Mouse (Mus musculus): ENCODE measurements around the gene Kazald1. TPM values are rescaled to one million over a fixed set of nuclear protein-coding genes. Genes with fewer than 3 reads are reported as not detected.

Kazald1 gene
- polyA plus RNA-seq, 1 experiment, result 6.1 TPM

DNA sequence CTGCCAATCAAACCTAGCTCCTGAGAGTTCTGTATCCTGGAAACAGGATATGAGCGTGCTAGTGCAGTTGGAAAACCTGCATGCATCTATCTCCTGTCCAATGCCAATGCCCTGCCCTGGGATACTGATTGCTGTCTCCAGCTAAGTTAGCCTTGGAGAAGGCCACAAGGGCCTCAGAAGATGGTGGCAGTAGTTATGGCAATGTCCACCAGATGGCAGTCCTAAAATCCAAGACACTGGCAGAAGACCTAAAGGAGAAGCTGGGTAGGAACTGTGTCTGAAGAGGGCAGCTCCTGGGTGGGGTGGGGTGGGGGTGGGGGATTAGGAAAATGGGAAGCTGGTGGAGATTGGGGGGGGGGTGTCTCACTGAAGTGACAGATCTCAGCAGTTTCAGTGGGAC is 41.8 kb downstream of the Kazald1 start:
- Histone ChIP-seq H3K27ac (ENCODE audit: control insufficient read depth, insufficient read depth, low read depth, low read length) (no peak overlapping the region), H3K36me3 (ENCODE audit: control insufficient read depth, insufficient read depth, low read length) (no peaks in the 10 kb centered on the region), H3K4me3 (ENCODE audit: control insufficient read depth, low read depth, low read length) (no peak overlapping the region), H3K4me1 (ENCODE audit: control insufficient read depth, insufficient read depth, low read length) (peaks cover 5% of the 10 kb centered on the region), H3K27me3 (ENCODE audit: control insufficient read depth, insufficient read depth, low read length) (no peaks in the 10 kb centered on the region)
- TF ChIP-seq POLR2A (IDR thresholded peaks at IDR 0.05; ENCODE audit: control insufficient read depth, low read depth, low read length) (no peak), CTCF (IDR thresholded peaks at IDR 0.05; ENCODE audit: control insufficient read depth, insufficient read depth, insufficient replicate concordance, low read depth, low read length) (no peak)

Other genes starting within 250 kb of the Kazald1 start
- gene Slf2, start 144.1 kb upstream of the Kazald1 start, polyA plus RNA-seq (2012; rRNA removed), result 21.5 and 23.4 TPM in 2 replicates
- 11.2 and 12.5 TPM in 2 replicates for gene Sema4g, start 86.1 kb upstream of the Kazald1 start, polyA plus RNA-seq (2012; rRNA removed)
- 5.2 and 6.2 TPM in 2 replicates for gene Twnk, start 69.6 kb upstream of the Kazald1 start, polyA plus RNA-seq (2012; rRNA removed)
- gene Mrpl43, start 68.8 kb upstream of the Kazald1 start, polyA plus RNA-seq (2012; rRNA removed), result 43.4 and 46.8 TPM in 2 replicates
- 36.2 and 42.3 TPM in 2 replicates for gene Lzts2, start 60.8 kb upstream of the Kazald1 start, polyA plus RNA-seq (2012; rRNA removed)
- gene Pdzd7, start 29.5 kb upstream of the Kazald1 start, polyA plus RNA-seq (2012; rRNA removed), result 1.0 and 1.1 TPM in 2 replicates
- 16.3 and 20.7 TPM in 2 replicates for gene Sfxn3, start 27.7 kb upstream of the Kazald1 start, polyA plus RNA-seq (2012; rRNA removed)
- gene Tlx1, start 75.4 kb downstream of the Kazald1 start, polyA plus RNA-seq (2012; rRNA removed), result 0.06 and 0.10 TPM in 2 replicates
- gene Lbx1, start 160.6 kb downstream of the Kazald1 start, polyA plus RNA-seq (2012; rRNA removed), result not detected in 2 replicates

Measured in testis, adult 2 months (tissue).